Mouse (Mus musculus) CH12.LX (cell line): ENCODE measurements around the gene Prkn. TPM values are rescaled to one million over a fixed set of nuclear protein-coding genes. Genes with fewer than 3 reads are reported as not detected.

Source experiments
- DNase-seq: peaks from one replicate; pipeline ENCODE4 v3.0.0-alpha.2; 2013; ENCODE audit errors: extremely low read depth
- H3K27ac ChIP-seq: 2 replicates; pipeline ENCODE4 v1.5.1; 2012; ENCODE audit warnings: low read depth, mild to moderate bottlenecking, control low read depth, moderate library complexity; ENCODE audit not compliant: insufficient read depth
- H3K27me3 ChIP-seq: replicated peaks from 2 replicates; pipeline ENCODE3; 2012; ENCODE audit warnings: inconsistent platforms
- H3K36me3 ChIP-seq, 2 experiments: replicated peaks in 1 of 2; 2 replicates each; pipeline versions ENCODE3 to v1.6.1; 2012; ENCODE audit warnings: inconsistent platforms in 1 of 2, low read length in 1 of 2, mild to moderate bottlenecking in 1 of 2, mixed read lengths in 1 of 2, moderate library complexity in 1 of 2; ENCODE audit not compliant: control insufficient read depth in 1 of 2, insufficient read depth in 1 of 2
- H3K4me1 ChIP-seq, 2 experiments: 2 replicates each; pipeline ENCODE4 v1.6.1; 2012; ENCODE audit warnings: inconsistent platforms in 1 of 2, moderate library complexity in 1 of 2; ENCODE audit not compliant: insufficient read depth in 2 of 2, control insufficient read depth in 1 of 2
- H3K4me2 ChIP-seq: 2 replicates; pipeline ENCODE4 v1.6.1; 2012; ENCODE audit warnings: low read depth, mild to moderate bottlenecking, control low read depth; ENCODE audit not compliant: poor library complexity, insufficient read depth, severe bottlenecking
- H3K4me3 ChIP-seq, 3 experiments: fragments of 150-350 bp in 1 of 3; sonication (generic) in 1 of 3; replicated peaks in 1 of 3; 2 replicates each; pipeline versions ENCODE3 to v1.5.1; 2011 to 2012; ENCODE audit warnings: low read depth in 2 of 3, low read length in 2 of 3, mild to moderate bottlenecking in 2 of 3, moderate library complexity in 2 of 3, control low read depth in 1 of 3, improper control_type of control experiment in 1 of 3, inconsistent platforms in 1 of 3, mixed read lengths in 1 of 3; ENCODE audit not compliant: poor library complexity in 1 of 3
- H3K79me2 ChIP-seq: replicated peaks from 2 replicates; pipeline ENCODE4 v1.6.1; 2012; ENCODE audit warnings: mild to moderate bottlenecking, moderate library complexity; ENCODE audit not compliant: control insufficient read depth, poor library complexity, insufficient read depth, severe bottlenecking; ENCODE audit errors: extremely low read depth
- H3K9ac ChIP-seq: 2 replicates; pipeline ENCODE4 v1.6.1; 2012; ENCODE audit warnings: low read depth, mild to moderate bottlenecking, control low read depth, moderate library complexity; ENCODE audit not compliant: insufficient read depth
- H3K9me3 ChIP-seq: replicated peaks from 2 replicates; pipeline ENCODE3; 2012; ENCODE audit warnings: low read length, inconsistent platforms, mixed read lengths
- CHD1 ChIP-seq: IDR thresholded peaks from 2 replicates; pipeline ENCODE4 v1.6.1; 2012; ENCODE audit warnings: low read depth, low read length, improper control_type of control experiment, inconsistent platforms
- CTCF ChIP-seq, 2 experiments: IDR thresholded peaks in 1 of 2; conservative IDR thresholded peaks in 1 of 2; 2 replicates each; pipeline ENCODE4 v1.5.1; 2011 to 2012; ENCODE audit warnings: low read depth in 2 of 2, low read length in 2 of 2, improper control_type of control experiment in 1 of 2, inconsistent platforms in 1 of 2, mild to moderate bottlenecking in 1 of 2, moderate library complexity in 1 of 2
- E2F4 ChIP-seq: IDR thresholded peaks from 2 replicates; pipeline ENCODE4 v1.6.1; 2011; ENCODE audit warnings: low read depth, low read length, improper control_type of control experiment; ENCODE audit not compliant: insufficient replicate concordance
- ELF1 ChIP-seq: IDR thresholded peaks from 2 replicates; pipeline ENCODE4 v1.6.1; 2014; ENCODE audit warnings: low read depth, mild to moderate bottlenecking, inconsistent platforms, low read length, improper control_type of control experiment
- EP300 ChIP-seq: IDR thresholded peaks from 2 replicates; pipeline ENCODE4 v1.6.1; 2011; ENCODE audit warnings: low read length, improper control_type of control experiment
- IRF4 ChIP-seq: IDR thresholded peaks from 2 replicates; pipeline ENCODE4 v1.6.1; 2014; ENCODE audit warnings: low read depth, mild to moderate bottlenecking, inconsistent platforms, low read length, improper control_type of control experiment
- KAT2A ChIP-seq: IDR thresholded peaks from 2 replicates; pipeline ENCODE4 v1.6.1; 2012; ENCODE audit warnings: low read length, improper control_type of control experiment, inconsistent platforms; ENCODE audit not compliant: insufficient replicate concordance
- MAX ChIP-seq: IDR thresholded peaks from 2 replicates; pipeline ENCODE4 v1.6.1; 2011; ENCODE audit warnings: low read length, improper control_type of control experiment
- MEF2A ChIP-seq: IDR thresholded peaks from 2 replicates; pipeline ENCODE4 v1.6.1; 2014; ENCODE audit warnings: low read depth, mild to moderate bottlenecking, inconsistent platforms, low read length, improper control_type of control experiment, borderline replicate concordance
- MYC ChIP-seq: IDR thresholded peaks from 2 replicates; pipeline ENCODE4 v1.6.1; 2011; ENCODE audit warnings: low read depth, mild to moderate bottlenecking, improper control_type of control experiment, low read length
- NELFE ChIP-seq: IDR thresholded peaks from 2 replicates; pipeline ENCODE4 v1.6.1; 2011; ENCODE audit warnings: low read depth, low read length, improper control_type of control experiment
- NRF1 ChIP-seq: IDR thresholded peaks from 2 replicates; pipeline ENCODE4 v1.6.1; 2014; ENCODE audit warnings: low read depth, mild to moderate bottlenecking, inconsistent platforms, low read length, improper control_type of control experiment, moderate library complexity
- POLR2A ChIP-seq: IDR thresholded peaks from 2 replicates; pipeline ENCODE4 v1.6.1; 2011; ENCODE audit warnings: low read depth, mild to moderate bottlenecking, improper control_type of control experiment, low read length
- POLR2AphosphoS2 ChIP-seq: IDR thresholded peaks from 2 replicates; pipeline ENCODE4 v1.6.1; 2011; ENCODE audit warnings: low read depth, low read length, improper control_type of control experiment
- RAD21 ChIP-seq: IDR thresholded peaks from 2 replicates; pipeline ENCODE4 v1.6.1; 2011; ENCODE audit warnings: low read depth, mild to moderate bottlenecking, low read length, improper control_type of control experiment, moderate library complexity
- RCOR1 ChIP-seq: conservative IDR thresholded peaks from 2 replicates; pipeline ENCODE4 v1.6.1; 2012; ENCODE audit warnings: low read depth, mild to moderate bottlenecking, inconsistent platforms, low read length, improper control_type of control experiment
- SIN3A ChIP-seq: IDR thresholded peaks from 2 replicates; pipeline ENCODE4 v1.6.1; 2012; ENCODE audit warnings: low read length, improper control_type of control experiment, inconsistent platforms
- SMC3 ChIP-seq: IDR thresholded peaks from 2 replicates; pipeline ENCODE4 v1.6.1; 2011; ENCODE audit warnings: low read depth, low read length, improper control_type of control experiment
- TBP ChIP-seq: conservative IDR thresholded peaks from 2 replicates; pipeline ENCODE4 v1.6.1; 2011; ENCODE audit warnings: low read depth, low read length, improper control_type of control experiment
- TCF12 ChIP-seq: IDR thresholded peaks from 2 replicates; pipeline ENCODE4 v1.6.1; 2014; ENCODE audit warnings: low read depth, mild to moderate bottlenecking, inconsistent platforms, low read length, improper control_type of control experiment
- UBTF ChIP-seq: IDR thresholded peaks from 2 replicates; pipeline ENCODE4 v1.6.1; 2012; ENCODE audit warnings: low read depth, mild to moderate bottlenecking, inconsistent platforms, low read length, improper control_type of control experiment, moderate library complexity
- USF1 ChIP-seq: IDR thresholded peaks from 2 replicates; pipeline ENCODE4 v1.6.1; 2014; ENCODE audit warnings: low read depth, mild to moderate bottlenecking, inconsistent platforms, low read length, improper control_type of control experiment
- ZC3H11A ChIP-seq: IDR thresholded peaks from 2 replicates; pipeline ENCODE4 v1.6.1; 2012; ENCODE audit warnings: low read depth, mild to moderate bottlenecking, inconsistent platforms, low read length, improper control_type of control experiment
- dilution Hi-C: fragments of 300-500 bp; cut with MboI; formaldehyde crosslinking; loops from 2 replicates; pipeline ENCODE4 v1.14.3; 2020; ENCODE audit warnings: low sequenced_read_pairs; ENCODE audit not compliant: extremely low pct_unique_long_range_greater_than_20kb, extremely low pct_ligation_motif_present
- in situ Hi-C: fragments of 300-500 bp; cut with MboI; formaldehyde crosslinking; loops from 3 replicates; pipeline ENCODE4 v1.14.3; 2019; ENCODE audit warnings: low sequenced_read_pairs, low pct_ligation_motif_present, low pct_unique_long_range_greater_than_20kb, mixed read lengths
- polyA plus RNA-seq: library from polyadenylated mRNA; unstranded; fragments of >175 nt; gene quantifications from 2 replicates; pipeline ENCODE4 v1.2.1, GENCODE M21; 2012; ENCODE audit warnings: low read depth; ENCODE audit not compliant: insufficient read length
- total RNA-seq, 2 experiments: library from RNA; depleted of rRNA; stranded (reverse); fragments of 300-350 nt in 1 of 2; fragments of >200 nt in 1 of 2; gene quantifications; 2 replicates each; pipeline ENCODE4 v1.2.3; 2012 to 2014

The Prkn gene
- total and polyA plus RNA-seq, 3 experiments = 0.08 TPM; not detected in 2

GRCm38 (mm10) chr17:11727101-11727500 is 886.9 kb downstream of the Prkn start:
- dilution Hi-C loops = no loop called here

GRCm38 (mm10) chr17:11728294-11728693 is 888.1 kb downstream of the Prkn start:
- no peak for DNase-seq
- Histone ChIP-seq H3K27me3 (no peaks in the 10 kb centered on the region), H3K4me1 (no peaks in the 10 kb centered on the region), H3K9me3 (no peaks in the 10 kb centered on the region), H3K27ac (no peak overlapping the region), H3K79me2 (no peaks in the 10 kb centered on the region), H3K36me3 (no peaks in the 10 kb centered on the region), H3K4me2 (no peak overlapping the region), H3K4me3 (no peak overlapping the region), H3K9ac (no peak overlapping the region)
- TF ChIP-seq POLR2A (no peak), ZC3H11A (no peak), TBP (no peak), USF1 (no peak), UBTF (no peak), ELF1 (no peak), KAT2A (no peak), MYC (no peak), NRF1 (no peak), RCOR1 (no peak), MAX (no peak), SMC3 (no peak), E2F4 (no peak), EP300 (no peak), CHD1 (no peak), SIN3A (no peak), RAD21 (no peak), NELFE (no peak), TCF12 (no peak)
- in situ Hi-C loops = no loop called here
- dilution Hi-C loops = no loop called here

More at GRCm38 (mm10) chr17:11727101-11727500, 886.9 kb downstream of the Prkn start:
- Histone ChIP-seq H3K4me2 (no peak overlapping the region), H3K79me2 (no peaks in the 10 kb centered on the region), H3K9ac (no peak overlapping the region), H3K36me3 (no peaks in the 10 kb centered on the region), H3K9me3 (no peaks in the 10 kb centered on the region), H3K4me1 (no peaks in the 10 kb centered on the region), H3K4me3 (no peak overlapping the region), H3K27ac (no peak overlapping the region), H3K27me3 (no peaks in the 10 kb centered on the region)
- in situ Hi-C loops = no loop called here
- TF ChIP-seq TCF12 (no peak), CTCF (conservative IDR thresholded peaks at IDR 0.05 in 1 of 2, IDR thresholded peaks at IDR 0.05 in 1 of 2; ENCODE audit: low read depth in 2 of 2, low read length in 2 of 2) (no peak), POLR2AphosphoS2 (no peak), IRF4 (no peak), MEF2A (no peak)
- DNase-seq = no peak
